In the genomic region with DNA sequence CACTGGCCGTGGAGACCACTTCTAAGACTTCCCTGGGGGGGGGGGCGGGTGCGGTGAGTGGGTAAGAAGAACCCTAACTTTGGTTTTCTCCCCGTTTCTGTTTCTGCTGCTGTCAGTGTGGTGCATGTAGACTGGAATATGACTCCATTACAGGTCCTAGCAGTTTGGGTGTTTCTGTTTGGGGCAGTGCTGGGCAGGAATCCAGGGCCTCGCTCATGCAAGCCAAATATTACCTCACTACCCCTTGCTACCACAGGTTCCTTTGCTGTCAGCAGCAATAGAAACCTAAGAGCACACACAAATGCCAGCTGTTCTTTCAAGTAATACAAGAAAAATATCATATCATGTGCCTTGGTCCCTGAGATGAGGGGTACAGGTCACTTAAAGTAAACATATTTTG, we compare ENCODE assay signal across 9 mouse cellular contexts. TPM values are rescaled to one million over a fixed set of nuclear protein-coding genes. Genes with fewer than 3 reads are reported as not detected.
DNase-seq lines count a peak whose midpoint lies in the region; ATAC-seq and TF ChIP-seq lines count a peak whose summit lies in the region.
"Had no signal": no experiment of that assay in that cellular context is flagged by ENCODE, and none has a peak within 500 bp of the region (broad histone marks: within the 10 kb centered on the region; RNA-seq: fewer than 3 reads in every experiment).

No protein-coding gene starts in this region.

- 60% methylated on average over 5 of the region's 5 CpGs for WGBS in heart, postnatal 0 days
- WGBS in lung, adult 2 months, result 61% methylated on average over 5 of the region's 5 CpGs

- DNase-seq in heart, postnatal 0 days (ENCODE audit: low spot score), result no peak
- DNase-seq in heart, adult 8-10 months (ENCODE audit: low spot score), result no peak
- peak; percentile 23 for DNase-seq in CD4-positive helper T cell, adult 2 months (ENCODE audit: low read depth, low spot score)
- peak; percentile 40 to 51 for DNase-seq in adrenal gland, postnatal 36 days
- peak; percentile 24 for DNase-seq in lung, adult 2 months
- no peak for DNase-seq in frontal cortex, postnatal 10 days (ENCODE audit: low spot score in 2 of 2)
- no peak for DNase-seq in embryo, embryonic 10 days (ENCODE audit: low spot score)

- H3K27ac ChIP-seq in heart, postnatal 0 days (ENCODE audit: low read depth), result peak overlapping the region; percentile 59; the same call in 1 of the 2 replicates
- H3K27ac ChIP-seq: intestine, embryonic 15.5 days; neural tube, embryonic 13.5 days had no signal

- no peak overlapping the region for H3K4me2 ChIP-seq in heart, postnatal 0 days (ENCODE audit: low read depth, low read length)
- H3K4me2 ChIP-seq: intestine, embryonic 15.5 days; neural tube, embryonic 13.5 days had no signal

- H3K9ac ChIP-seq in heart, postnatal 0 days (replicated peaks; ENCODE audit: low read depth, low read length), result no peak overlapping the region
- H3K9ac ChIP-seq: intestine, embryonic 15.5 days; neural tube, embryonic 13.5 days had no signal

- H3K9me3 ChIP-seq in heart, postnatal 0 days (replicated peaks; ENCODE audit: control insufficient read depth, low read length), result no peaks in the 10 kb centered on the region
- H3K9me3 ChIP-seq: intestine, embryonic 15.5 days; neural tube, embryonic 13.5 days had no signal

- peak; percentile 70; the same call in 1 of the 2 replicates for ATAC-seq in heart, postnatal 0 days (ENCODE audit: insufficient read depth, low read depth)
- ATAC-seq: intestine, embryonic 15.5 days had no signal

- no peak overlapping the region for H3K4me3 ChIP-seq in heart, postnatal 0 days (ENCODE audit: low read depth, low read length)
- no peak overlapping the region for H3K4me3 ChIP-seq in lung, adult 2 months (replicated peaks; ENCODE audit: extremely low read depth, low read depth, low read length)
- H3K4me3 ChIP-seq: intestine, embryonic 15.5 days; neural tube, embryonic 13.5 days had no signal

- no peak for TF ChIP-seq CTCF in heart, postnatal 0 days (IDR thresholded peaks at IDR 0.05; ENCODE audit: low read depth)
- no peak for TF ChIP-seq CTCF in lung, adult 2 months (IDR thresholded peaks at IDR 0.05; ENCODE audit: insufficient read depth, low read length)

- TF ChIP-seq EP300 in heart, postnatal 0 days (IDR thresholded peaks at IDR 0.05; ENCODE audit: low read depth), result no peak

- no peaks in the 10 kb centered on the region for H3K27me3 ChIP-seq in heart, postnatal 0 days (ENCODE audit: control insufficient read depth, insufficient read depth, low read length)
- H3K27me3 ChIP-seq: intestine, embryonic 15.5 days; neural tube, embryonic 13.5 days had no signal

- TF ChIP-seq POLR2A in lung, adult 2 months (IDR thresholded peaks at IDR 0.05; ENCODE audit: borderline replicate concordance, extremely low read depth, low read depth, low read length), result no peak

- no peaks in the 10 kb centered on the region for H3K36me3 ChIP-seq in heart, postnatal 0 days (replicated peaks; ENCODE audit: control insufficient read depth, insufficient read depth, low read length)
- H3K36me3 ChIP-seq: intestine, embryonic 15.5 days; neural tube, embryonic 13.5 days had no signal

- H3K4me1 ChIP-seq in heart, postnatal 0 days (ENCODE audit: control insufficient read depth, insufficient read depth), result no peaks in the 10 kb centered on the region; the same call in 1 of the 2 replicates
- no peaks in the 10 kb centered on the region for H3K4me1 ChIP-seq in lung, adult 2 months (ENCODE audit: control insufficient read depth, insufficient read depth, low read length)
- H3K4me1 ChIP-seq: intestine, embryonic 15.5 days; neural tube, embryonic 13.5 days had no signal

RNA-seq across cellular contexts. Expression of gene Tpt1, which starts 24.9 kb away (rescaled TPM):
- 746 and 806 TPM in 2 replicates for total RNA-seq in heart, postnatal 0 days (2014; rRNA removed; ENCODE audit: low replicate concordance)
- 1,059 and 1,111 TPM in 2 replicates for polyA plus RNA-seq in heart, postnatal 0 days (2015; fragmentation: Nextera tagmentation; extraction: Ambion mirVana)
- total RNA-seq in heart, adult 8-10 months (2022), result 1,000 to 10,000 TPM; 2,668 to 3,319 (median 3,029) TPM
- total RNA-seq in adrenal gland, postnatal 36 days (2021), result 1,000 to 10,000 TPM; 2,956 to 3,131 TPM
- polyA plus RNA-seq in lung, adult 2 months (2012; rRNA removed), result 1,159 and 1,652 TPM in 2 replicates

RNA-seq across cellular contexts. Expression of gene Slc25a30, which starts 33.2 kb away (rescaled TPM):
- total RNA-seq in heart, postnatal 0 days (2014; rRNA removed; ENCODE audit: low replicate concordance), result 39.0 and 39.2 TPM in 2 replicates
- 6.2 and 6.3 TPM in 2 replicates for polyA plus RNA-seq in heart, postnatal 0 days (2015; fragmentation: Nextera tagmentation; extraction: Ambion mirVana)
- total RNA-seq in heart, adult 8-10 months (2022), result 10 to 100 TPM; 11.0 to 13.3 (median 11.6) TPM
- 100 to 1,000 TPM; 206 to 215 TPM for total RNA-seq in adrenal gland, postnatal 36 days (2021)
- 5.0 and 7.7 TPM in 2 replicates for polyA plus RNA-seq in lung, adult 2 months (2012; rRNA removed)

Comparison
In these comparisons a context has a peak if more than half of its experiments do, and no peak if none do; other contexts are left out.
1. DNase-seq: peak in CD4-positive helper T cell, adult 2 months (single experiment), adrenal gland, postnatal 36 days (2 of 2) and lung, adult 2 months (single experiment); none in heart, postnatal 0 days (single experiment), heart, adult 8-10 months (single experiment), frontal cortex, postnatal 10 days (0 of 2) and embryo, embryonic 10 days (single experiment).